Mouse (Mus musculus): ENCODE measurements around the gene Prss32.
A peak's percentile ranks its signal among the peaks of the same experiment; 100 is the strongest.
"Not testable (repeated sequence)": the region's sequence is repeated elsewhere in the genome, so short reads cannot be mapped to it uniquely, and the experiment has no call there.

The Prss32 gene

DNA sequence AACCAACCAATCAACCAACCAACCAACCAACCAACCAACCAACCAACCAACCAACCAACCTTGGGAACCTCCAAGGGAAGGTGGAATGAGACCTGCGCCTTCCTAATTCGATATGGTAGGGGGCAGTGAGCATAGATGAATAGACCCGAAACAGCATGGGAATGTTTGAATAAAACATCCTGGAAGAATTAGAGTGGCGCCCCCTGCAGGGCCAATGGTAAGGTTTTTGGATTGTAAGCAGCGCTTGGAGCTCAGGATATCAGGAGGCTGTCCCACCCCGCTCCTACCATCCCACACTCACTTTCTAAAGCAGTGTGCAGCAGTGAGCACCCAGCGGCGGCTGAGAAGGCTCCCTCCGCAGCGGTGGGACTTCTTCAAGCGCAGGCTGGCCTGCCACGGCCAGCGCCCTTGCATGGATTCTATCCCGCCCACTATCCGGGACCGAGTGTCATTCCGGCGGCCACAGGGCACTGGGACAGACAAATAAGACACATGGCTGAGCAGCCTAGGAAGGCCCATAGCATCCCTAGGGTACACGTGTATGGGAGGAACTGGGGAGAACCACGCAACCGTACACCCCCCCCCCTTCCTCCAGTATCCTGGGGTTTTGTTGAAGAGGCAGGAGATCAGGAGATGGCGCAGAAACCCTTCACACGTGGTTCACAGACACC is 379 bp upstream of the Prss32 start:
- DNase-seq: no peak

GRCm38 (mm10) chr17:23850028-23850427 is 6.4 kb downstream of the Prss32 start:
- DNase-seq: no peak

DNA sequence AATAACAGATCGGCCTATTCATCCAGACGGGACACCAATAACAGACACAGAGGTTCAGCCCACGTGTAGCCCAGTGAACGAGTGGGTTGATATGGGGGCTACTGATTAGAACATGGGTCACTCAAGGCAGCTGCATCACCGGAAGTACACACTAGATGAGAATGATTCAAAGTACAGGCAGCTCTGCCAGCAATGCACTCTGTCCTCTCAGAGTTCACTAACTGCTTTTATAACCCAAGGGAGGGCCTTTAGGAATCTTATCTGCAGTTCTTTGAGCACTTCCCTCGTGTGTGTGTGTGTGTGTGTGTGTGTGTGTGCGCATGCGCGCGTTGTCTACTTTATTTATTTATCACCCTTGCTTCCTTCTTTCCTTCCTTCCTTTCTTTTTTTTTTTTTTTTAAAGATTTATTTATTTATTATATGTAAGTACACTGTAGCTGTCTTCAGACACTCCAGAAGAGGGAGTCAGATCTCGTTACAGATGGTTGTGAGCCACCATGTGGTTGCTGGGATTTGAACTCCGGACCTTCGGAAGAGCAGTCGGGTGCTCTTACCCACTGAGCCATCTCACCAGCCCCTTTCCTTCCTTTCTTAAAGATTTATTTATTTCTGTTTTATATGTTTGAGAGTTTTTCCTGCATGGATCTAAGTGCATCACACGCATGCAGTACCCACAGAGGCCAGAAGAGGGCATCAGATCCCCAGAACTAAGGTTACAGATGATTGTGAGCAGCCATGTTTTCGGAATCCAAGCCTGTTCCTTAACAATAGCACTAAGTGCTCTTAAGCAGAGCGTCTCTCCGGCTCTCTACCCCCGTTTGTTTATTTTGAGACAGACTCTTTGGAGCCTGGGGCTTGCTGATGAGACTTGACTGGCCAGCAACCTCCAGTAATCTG is 7.4 kb downstream of the Prss32 start:
- DNase-seq: peak; percentile 38

- peak; percentile 17 for DNase-seq
Measured at GRCm38 (mm10) chr17:23853292-23853691, 9.6 kb downstream of the Prss32 start.

GRCm38 (mm10) chr17:23854229-23854765 is 10.6 kb downstream of the Prss32 start:
- no peak for DNase-seq

DNA sequence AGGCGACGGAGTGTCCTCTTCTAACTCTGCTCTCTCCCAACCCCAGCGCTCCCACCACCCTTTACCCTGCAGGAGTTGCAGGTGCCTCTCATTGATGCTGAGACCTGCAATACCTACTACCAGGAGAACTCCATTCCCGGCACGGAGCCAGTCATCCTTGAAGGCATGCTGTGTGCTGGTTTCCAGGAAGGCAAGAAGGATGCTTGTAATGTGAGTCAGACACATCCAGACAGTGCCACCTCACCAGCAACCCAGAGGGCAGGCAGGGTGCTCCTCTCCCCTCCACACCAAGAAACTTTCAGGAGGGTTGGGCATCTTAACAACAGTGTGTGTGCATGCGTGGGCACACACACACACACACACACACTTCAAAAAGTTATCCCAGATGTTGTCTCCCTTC is 13.5 kb downstream of the Prss32 start:
- DNase-seq: no peak

DNA sequence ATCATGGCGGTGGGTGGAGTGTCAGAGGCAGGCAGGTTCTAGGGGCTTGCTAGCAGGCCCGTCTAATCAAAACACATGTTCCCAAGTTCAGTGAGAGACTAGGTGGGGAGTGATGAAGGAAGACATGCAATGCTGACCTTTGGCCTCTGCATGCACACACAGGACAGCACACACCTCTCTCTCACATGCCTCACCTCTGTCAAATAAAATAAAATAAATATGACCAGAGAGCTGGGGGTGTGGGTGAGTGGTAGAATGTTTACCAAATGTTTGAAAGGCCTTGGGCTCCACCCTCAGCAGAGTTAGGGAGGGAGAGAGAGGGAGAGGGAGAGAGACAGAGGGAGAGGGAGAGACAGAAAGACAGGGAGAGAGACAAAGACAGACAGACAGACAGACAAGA is 14.3 kb downstream of the Prss32 start:
- DNase-seq: no peak

GRCm38 (mm10) chr17:23862926-23863325 is 19.3 kb downstream of the Prss32 start:
- DNase-seq: no peak

DNA sequence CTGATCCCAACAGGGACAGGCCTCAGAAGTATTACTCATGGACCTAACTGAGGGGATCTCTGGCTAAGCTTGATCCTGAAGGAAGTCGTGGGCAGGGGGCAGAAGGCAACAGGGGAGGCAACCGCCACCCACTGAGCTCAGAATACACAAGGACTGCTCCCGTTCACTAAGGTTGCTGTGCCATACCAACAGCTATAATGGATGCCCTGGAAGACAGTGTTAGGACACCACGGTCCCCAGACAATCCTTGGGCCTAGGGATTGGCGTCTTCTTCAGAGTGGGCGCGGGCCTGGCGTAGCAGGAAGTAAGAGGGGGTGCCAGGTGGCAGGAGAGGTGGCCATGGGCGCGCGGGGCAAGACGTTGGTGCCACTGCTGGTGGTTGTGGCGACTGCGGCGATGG is 24.1 kb downstream of the Prss32 start, which contains the start of gene Prss21:
Prss21 (plus strand) TSS at position 301 of the 400 bp plus-strand sequence.
- no peak for DNase-seq

DNA sequence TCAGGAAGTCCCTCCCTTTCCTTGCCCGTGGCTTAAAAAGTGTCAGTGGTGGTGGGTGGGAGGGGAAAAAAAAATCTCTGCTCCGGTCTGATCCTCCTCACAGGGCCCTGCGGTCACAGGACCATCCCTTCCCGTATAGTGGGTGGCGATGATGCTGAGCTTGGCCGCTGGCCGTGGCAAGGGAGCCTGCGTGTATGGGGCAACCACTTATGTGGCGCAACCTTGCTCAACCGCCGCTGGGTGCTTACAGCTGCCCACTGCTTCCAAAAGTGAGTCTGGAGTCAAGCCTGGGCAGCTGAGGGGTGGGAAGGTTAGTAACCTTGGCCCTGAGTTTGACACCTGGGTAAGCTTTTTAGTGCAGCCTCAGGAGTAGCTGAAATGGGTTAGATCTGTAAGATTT is 24.9 kb downstream of the Prss32 start:
- DNase-seq: no peak

- DNase-seq: peak; percentile 41
Measured at GRCm38 (mm10) chr17:23873884-23874856, 30.5 kb downstream of the Prss32 start.

DNA sequence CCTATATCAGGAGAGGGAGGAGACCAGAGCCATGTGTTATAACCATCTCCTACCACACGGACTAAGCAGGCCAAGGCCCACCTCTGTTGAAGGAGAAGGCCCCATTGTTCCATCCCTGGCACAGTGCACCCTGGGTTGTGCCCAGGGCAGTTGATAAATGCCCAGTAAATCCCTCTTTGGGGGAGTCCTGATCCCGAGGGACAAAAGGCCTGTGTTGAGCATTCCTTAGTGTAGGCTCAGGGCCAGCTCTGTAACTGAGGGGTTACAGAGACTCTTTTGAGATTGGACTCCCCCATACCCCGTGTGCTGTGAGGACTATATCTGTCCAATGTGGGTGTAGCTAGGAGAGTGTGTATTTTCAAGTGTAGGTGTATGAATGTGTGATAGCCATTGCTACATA is 33.1 kb downstream of the Prss32 start:
- DNase-seq: no peak

- no peak for DNase-seq
Measured at GRCm38 (mm10) chr17:23877166-23877565, 33.5 kb downstream of the Prss32 start.

GRCm38 (mm10) chr17:23880576-23880975 is 36.9 kb downstream of the Prss32 start, which contains the start of the genes Dcpp1 and Dcpp2:
TSS of gene Dcpp1 (plus strand) at chr17:23880876.
TSS of gene Dcpp2 (plus strand) at chr17:23880880.
- not testable (repeated sequence) for DNase-seq
